Mouse (Mus musculus) bone marrow, adult 2 months (tissue): ENCODE data around the gene Sult1a1.

Source experiments
- CTCF ChIP-seq: fragments of 200-500 bp; IDR thresholded peaks from 2 replicates; pipeline ENCODE4 v1.5.1; 2011; ENCODE audit warnings: low read length, control low read depth; ENCODE audit not compliant: control insufficient read depth, insufficient read depth
- POLR2A ChIP-seq: fragments of 200-500 bp; IDR thresholded peaks from 2 replicates; pipeline ENCODE4 v1.6.1; 2011; ENCODE audit warnings: low read depth, mild to moderate bottlenecking, control low read depth, low read length, borderline replicate concordance; ENCODE audit not compliant: control insufficient read depth

DNA sequence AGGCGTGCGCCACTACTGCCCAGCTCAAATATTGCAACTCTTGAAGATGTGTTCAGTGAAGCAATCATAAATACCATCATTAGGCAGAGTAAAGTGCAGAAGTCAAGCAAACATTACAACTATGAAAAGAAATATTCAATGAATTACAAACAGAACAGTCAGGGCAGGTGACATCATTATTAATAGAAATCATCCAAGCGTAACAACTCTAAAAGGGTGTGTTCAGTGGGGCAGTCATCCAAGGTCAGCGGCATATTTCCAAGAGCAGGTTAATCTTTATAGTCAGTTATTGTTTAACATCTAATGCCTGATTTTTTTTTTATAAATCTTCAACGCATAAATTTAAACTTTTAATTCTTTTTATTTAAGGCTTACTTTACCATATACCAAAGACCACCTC lies 5.0 kb upstream of the Sult1a1 start:
- TF ChIP-seq CTCF = no peak
- TF ChIP-seq POLR2A = no peak
